Mouse (Mus musculus) bone marrow, adult 2 months (tissue): ENCODE data around the gene Fcgrt.

ENCODE experiments used
- CTCF ChIP-seq: fragments of 200-500 bp; IDR thresholded peaks from 2 replicates; pipeline ENCODE4 v1.5.1; 2011; ENCODE audit warnings: low read length, control low read depth; ENCODE audit not compliant: control insufficient read depth, insufficient read depth
- POLR2A ChIP-seq: fragments of 200-500 bp; IDR thresholded peaks from 2 replicates; pipeline ENCODE4 v1.6.1; 2011; ENCODE audit warnings: low read depth, mild to moderate bottlenecking, control low read depth, low read length, borderline replicate concordance; ENCODE audit not compliant: control insufficient read depth

- TF ChIP-seq CTCF (no peak), POLR2A (peak; percentile 27; the same call in 1 of the 2 replicates)
These were observed 11.6 kb downstream of the Fcgrt start, which contains the start of gene Rcn3 for GRCm38 (mm10) chr7:45092048-45092447.
